Mouse (Mus musculus): ENCODE measurements around the gene Prkce. TPM values are rescaled to one million over a fixed set of nuclear protein-coding genes. Genes with fewer than 3 reads are reported as not detected.

The Prkce gene
- polyA plus RNA-seq, 1 experiment: 3.3 TPM

- WGBS: 49% methylated on average over 17 of the region's 17 CpGs
- Histone ChIP-seq H3K27ac (ENCODE audit: insufficient read depth, low read depth, low read length) (no peak overlapping the region), H3K4me3 (ENCODE audit: low read depth, low read length) (no peak overlapping the region), H3K36me3 (ENCODE audit: control insufficient read depth, insufficient read depth, low read length) (no peaks in the 10 kb centered on the region), H3K4me1 (ENCODE audit: control insufficient read depth, insufficient read depth, insufficient read length, low read length) (no peaks in the 10 kb centered on the region), H3K27me3 (ENCODE audit: control insufficient read depth, insufficient read depth, low read length) (no peaks in the 10 kb centered on the region)
- TF ChIP-seq POLR2A (IDR thresholded peaks at IDR 0.05; ENCODE audit: low read depth, low read length): no peak
- no peak for TF ChIP-seq CTCF (IDR thresholded peaks at IDR 0.05; ENCODE audit: extremely low read depth, insufficient read length, insufficient replicate concordance, low read depth, low read length)
Measured at GRCm38 (mm10) chr17:86379405-86380137, 212.0 kb downstream of the Prkce start.

- no peak overlapping the region for H3K4me3 ChIP-seq (ENCODE audit: low read depth, low read length)
- no peaks in the 10 kb centered on the region for H3K36me3 ChIP-seq (ENCODE audit: control insufficient read depth, insufficient read depth, low read length)
- 90% methylated on average over 9 of the region's 9 CpGs for WGBS
- no peaks in the 10 kb centered on the region for H3K27me3 ChIP-seq (ENCODE audit: control insufficient read depth, insufficient read depth, low read length)
- no peaks in the 10 kb centered on the region for H3K4me1 ChIP-seq (ENCODE audit: control insufficient read depth, insufficient read depth, insufficient read length, low read length)
- TF ChIP-seq POLR2A (IDR thresholded peaks at IDR 0.05; ENCODE audit: low read depth, low read length) (no peak), CTCF (IDR thresholded peaks at IDR 0.05; ENCODE audit: extremely low read depth, insufficient read length, insufficient replicate concordance, low read depth, low read length) (no peak)
- H3K27ac ChIP-seq (ENCODE audit: insufficient read depth, low read depth, low read length): no peak overlapping the region
Measured at GRCm38 (mm10) chr17:86381464-86381863, 213.9 kb downstream of the Prkce start.

GRCm38 (mm10) chr17:86382885-86383284 is 215.3 kb downstream of the Prkce start:
- Histone ChIP-seq H3K27me3 (ENCODE audit: control insufficient read depth, insufficient read depth, low read length) (no peaks in the 10 kb centered on the region), H3K27ac (ENCODE audit: insufficient read depth, low read depth, low read length) (no peak overlapping the region), H3K4me1 (ENCODE audit: control insufficient read depth, insufficient read depth, insufficient read length, low read length) (no peaks in the 10 kb centered on the region), H3K4me3 (ENCODE audit: low read depth, low read length) (no peak overlapping the region), H3K36me3 (ENCODE audit: control insufficient read depth, insufficient read depth, low read length) (no peaks in the 10 kb centered on the region)
- TF ChIP-seq CTCF (IDR thresholded peaks at IDR 0.05; ENCODE audit: extremely low read depth, insufficient read length, insufficient replicate concordance, low read depth, low read length) (no peak), POLR2A (IDR thresholded peaks at IDR 0.05; ENCODE audit: low read depth, low read length) (no peak)
- 22% methylated on average over 2 of the region's 2 CpGs for WGBS

- Histone ChIP-seq H3K4me1 (ENCODE audit: control insufficient read depth, insufficient read depth, insufficient read length, low read length) (no peaks in the 10 kb centered on the region), H3K4me3 (ENCODE audit: low read depth, low read length) (no peak overlapping the region), H3K27ac (ENCODE audit: insufficient read depth, low read depth, low read length) (no peak overlapping the region), H3K27me3 (ENCODE audit: control insufficient read depth, insufficient read depth, low read length) (no peaks in the 10 kb centered on the region), H3K36me3 (ENCODE audit: control insufficient read depth, insufficient read depth, low read length) (no peaks in the 10 kb centered on the region)
- TF ChIP-seq POLR2A (IDR thresholded peaks at IDR 0.05; ENCODE audit: low read depth, low read length): no peak
- 84% methylated on average over 18 of the region's 18 CpGs for WGBS
Measured at GRCm38 (mm10) chr17:86383699-86384572, 216.4 kb downstream of the Prkce start.

- Histone ChIP-seq H3K4me3 (ENCODE audit: low read depth, low read length) (no peak overlapping the region), H3K4me1 (ENCODE audit: control insufficient read depth, insufficient read depth, insufficient read length, low read length) (no peaks in the 10 kb centered on the region), H3K36me3 (ENCODE audit: control insufficient read depth, insufficient read depth, low read length) (no peaks in the 10 kb centered on the region), H3K27ac (ENCODE audit: insufficient read depth, low read depth, low read length) (no peak overlapping the region), H3K27me3 (ENCODE audit: control insufficient read depth, insufficient read depth, low read length) (no peaks in the 10 kb centered on the region)
- 81% methylated on average over 5 of the region's 5 CpGs for WGBS
- no peak for TF ChIP-seq CTCF (IDR thresholded peaks at IDR 0.05; ENCODE audit: extremely low read depth, insufficient read length, insufficient replicate concordance, low read depth, low read length)
- TF ChIP-seq POLR2A (IDR thresholded peaks at IDR 0.05; ENCODE audit: low read depth, low read length): no peak
Measured at GRCm38 (mm10) chr17:86392475-86392874, 224.9 kb downstream of the Prkce start.

- H3K4me3 ChIP-seq (ENCODE audit: low read depth, low read length): no peak overlapping the region
- 95% methylated on average over 10 of the region's 10 CpGs for WGBS
- H3K36me3 ChIP-seq (ENCODE audit: control insufficient read depth, insufficient read depth, low read length): no peaks in the 10 kb centered on the region
- TF ChIP-seq POLR2A (IDR thresholded peaks at IDR 0.05; ENCODE audit: low read depth, low read length) (no peak), CTCF (IDR thresholded peaks at IDR 0.05; ENCODE audit: extremely low read depth, insufficient read length, insufficient replicate concordance, low read depth, low read length) (no peak)
- no peak overlapping the region for H3K27ac ChIP-seq (ENCODE audit: insufficient read depth, low read depth, low read length)
- H3K4me1 ChIP-seq (ENCODE audit: control insufficient read depth, insufficient read depth, insufficient read length, low read length): peaks cover 3% of the 10 kb centered on the region; the same call in 1 of the 2 replicates
- no peaks in the 10 kb centered on the region for H3K27me3 ChIP-seq (ENCODE audit: control insufficient read depth, insufficient read depth, low read length)
Measured at GRCm38 (mm10) chr17:86393191-86393590, 225.6 kb downstream of the Prkce start.

GRCm38 (mm10) chr17:86397097-86397496 is 229.5 kb downstream of the Prkce start:
- Histone ChIP-seq H3K36me3 (ENCODE audit: control insufficient read depth, insufficient read depth, low read length) (no peaks in the 10 kb centered on the region), H3K4me1 (ENCODE audit: control insufficient read depth, insufficient read depth, insufficient read length, low read length) (peaks cover 5% of the 10 kb centered on the region; the same call in 1 of the 2 replicates), H3K27me3 (ENCODE audit: control insufficient read depth, insufficient read depth, low read length) (no peaks in the 10 kb centered on the region), H3K27ac (ENCODE audit: insufficient read depth, low read depth, low read length) (no peak overlapping the region), H3K4me3 (ENCODE audit: low read depth, low read length) (no peak overlapping the region)
- TF ChIP-seq CTCF (IDR thresholded peaks at IDR 0.05; ENCODE audit: extremely low read depth, insufficient read length, insufficient replicate concordance, low read depth, low read length) (no peak), POLR2A (IDR thresholded peaks at IDR 0.05; ENCODE audit: low read depth, low read length) (no peak)

All from small intestine, adult 2 months (tissue).